Mouse (Mus musculus): ENCODE results near the gene Rbmx. TPM values are rescaled to one million over a fixed set of nuclear protein-coding genes. Genes with fewer than 3 reads are reported as not detected.

The Rbmx gene
- total and polyA plus RNA-seq, 2 experiments from 2014 or later = 54.7 to 67.5 TPM

DNA sequence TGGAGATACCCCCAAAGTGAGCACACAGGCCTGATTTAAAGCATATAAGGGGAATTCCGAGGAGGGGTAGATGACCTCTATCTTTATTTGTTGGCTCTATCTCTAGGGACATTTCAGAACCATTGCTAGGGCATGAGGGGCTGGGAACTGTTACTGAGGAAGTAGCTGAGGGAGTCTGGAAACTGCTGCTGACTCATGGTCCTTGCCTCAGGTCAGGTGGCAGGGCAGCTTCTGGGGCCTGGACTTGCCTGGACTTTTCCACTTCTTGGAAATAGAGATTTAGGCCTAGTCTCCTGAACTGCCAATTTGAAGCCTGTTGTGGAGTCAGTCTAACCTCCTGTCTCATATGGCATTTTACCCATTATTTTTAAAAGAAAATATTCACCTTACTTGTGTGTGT, 8.6 kb upstream of the Rbmx start:
- H3K27me3 ChIP-seq (ENCODE audit: control insufficient read depth, insufficient read depth, low read length) = no peaks in the 10 kb centered on the region
- ATAC-seq (ENCODE audit: insufficient read depth, low read depth) (no peak), DNase-seq (ENCODE audit: low spot score) (no peak)
- no peaks in the 10 kb centered on the region for H3K9me3 ChIP-seq (replicated peaks; ENCODE audit: control insufficient read depth, low read length)
- no peaks in the 10 kb centered on the region for H3K36me3 ChIP-seq (replicated peaks; ENCODE audit: control insufficient read depth, insufficient read depth, low read length)
- H3K27ac ChIP-seq (ENCODE audit: low read depth) = no peak overlapping the region
- H3K4me2 ChIP-seq (ENCODE audit: low read depth, low read length) = no peak overlapping the region
- H3K4me3 ChIP-seq (ENCODE audit: low read depth, low read length) = no peak overlapping the region
- 52% methylated on average over 1 of the region's 1 CpGs for WGBS
- H3K9ac ChIP-seq (replicated peaks; ENCODE audit: low read depth, low read length) = no peak overlapping the region
- no peaks in the 10 kb centered on the region for H3K4me1 ChIP-seq (ENCODE audit: control insufficient read depth, insufficient read depth)
- TF ChIP-seq CTCF (IDR thresholded peaks at IDR 0.05; ENCODE audit: low read depth) (no peak), EP300 (IDR thresholded peaks at IDR 0.05; ENCODE audit: low read depth) (no peak)

DNA sequence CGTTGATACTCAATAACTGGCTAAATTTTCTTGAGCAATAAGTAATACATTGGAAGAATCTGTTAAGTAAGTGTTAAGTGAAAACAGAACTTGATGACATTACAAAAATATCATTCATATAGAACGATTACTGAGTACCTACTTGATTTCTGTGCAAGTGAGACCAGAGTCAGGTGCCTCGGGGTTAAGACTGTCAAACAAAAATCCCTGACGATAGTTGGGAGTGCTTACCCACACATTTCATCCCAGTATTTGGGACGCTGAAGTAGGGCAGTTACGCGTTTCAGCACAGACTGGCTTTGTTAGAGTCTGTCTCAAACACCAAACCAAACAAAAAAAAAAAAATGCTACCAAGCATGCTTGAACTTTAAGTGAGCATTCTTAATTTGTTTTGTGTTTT, 576 bp upstream of the Rbmx start:
- Histone ChIP-seq H3K27ac (ENCODE audit: low read depth) (peak overlapping the region; percentile 69), H3K4me2 (ENCODE audit: low read depth, low read length) (peak overlapping the region; percentile 52), H3K9me3 (replicated peaks; ENCODE audit: control insufficient read depth, low read length) (no peaks in the 10 kb centered on the region), H3K36me3 (replicated peaks; ENCODE audit: control insufficient read depth, insufficient read depth, low read length) (peaks cover 16% of the 10 kb centered on the region), H3K27me3 (ENCODE audit: control insufficient read depth, insufficient read depth, low read length) (no peaks in the 10 kb centered on the region), H3K4me3 (ENCODE audit: low read depth, low read length) (peak overlapping the region; percentile 71), H3K9ac (replicated peaks; ENCODE audit: low read depth, low read length) (peak overlapping the region; percentile 32), H3K4me1 (ENCODE audit: control insufficient read depth, insufficient read depth) (no peaks in the 10 kb centered on the region)
- 23% methylated on average over 7 of the region's 7 CpGs for WGBS
- DNase-seq (ENCODE audit: low spot score) (no peak), ATAC-seq (ENCODE audit: insufficient read depth, low read depth) (no peak)
- no peak for TF ChIP-seq CTCF (IDR thresholded peaks at IDR 0.05; ENCODE audit: low read depth)
- no peak for TF ChIP-seq EP300 (IDR thresholded peaks at IDR 0.05; ENCODE audit: low read depth)

DNA sequence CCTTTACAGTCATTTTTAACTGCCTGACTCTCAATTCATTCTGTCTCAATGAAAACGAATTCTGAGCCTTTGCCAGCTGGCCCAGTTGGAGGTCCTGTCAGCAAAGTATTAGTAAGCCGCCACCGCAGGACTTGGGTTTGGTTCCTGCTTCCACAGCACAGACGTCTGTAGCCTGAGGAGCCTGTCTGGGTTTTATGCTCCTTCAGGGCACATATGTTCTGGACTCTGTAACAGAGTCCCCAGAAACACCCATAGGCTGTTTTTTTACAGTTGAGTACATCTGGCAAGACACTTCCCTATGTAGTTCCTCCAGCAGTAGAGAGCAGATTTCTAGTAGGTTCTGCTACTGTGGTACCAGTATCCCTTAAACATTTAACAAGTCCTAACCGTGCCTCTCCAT, 11.9 kb downstream of the Rbmx start:
- Histone ChIP-seq H3K27ac (ENCODE audit: low read depth) (no peak overlapping the region), H3K4me3 (ENCODE audit: low read depth, low read length) (no peak overlapping the region), H3K27me3 (ENCODE audit: control insufficient read depth, insufficient read depth, low read length) (no peaks in the 10 kb centered on the region), H3K9ac (replicated peaks; ENCODE audit: low read depth, low read length) (no peak overlapping the region), H3K4me1 (ENCODE audit: control insufficient read depth, insufficient read depth) (no peaks in the 10 kb centered on the region), H3K9me3 (replicated peaks; ENCODE audit: control insufficient read depth, low read length) (no peaks in the 10 kb centered on the region), H3K36me3 (replicated peaks; ENCODE audit: control insufficient read depth, insufficient read depth, low read length) (peaks cover 51% of the 10 kb centered on the region), H3K4me2 (ENCODE audit: low read depth, low read length) (no peak overlapping the region)
- TF ChIP-seq EP300 (IDR thresholded peaks at IDR 0.05; ENCODE audit: low read depth) (no peak), CTCF (IDR thresholded peaks at IDR 0.05; ENCODE audit: low read depth) (no peak)
- WGBS = 68% methylated on average over 5 of the region's 5 CpGs
- DNase-seq (ENCODE audit: low spot score) = no peak
- no peak for ATAC-seq (ENCODE audit: insufficient read depth, low read depth)

DNA sequence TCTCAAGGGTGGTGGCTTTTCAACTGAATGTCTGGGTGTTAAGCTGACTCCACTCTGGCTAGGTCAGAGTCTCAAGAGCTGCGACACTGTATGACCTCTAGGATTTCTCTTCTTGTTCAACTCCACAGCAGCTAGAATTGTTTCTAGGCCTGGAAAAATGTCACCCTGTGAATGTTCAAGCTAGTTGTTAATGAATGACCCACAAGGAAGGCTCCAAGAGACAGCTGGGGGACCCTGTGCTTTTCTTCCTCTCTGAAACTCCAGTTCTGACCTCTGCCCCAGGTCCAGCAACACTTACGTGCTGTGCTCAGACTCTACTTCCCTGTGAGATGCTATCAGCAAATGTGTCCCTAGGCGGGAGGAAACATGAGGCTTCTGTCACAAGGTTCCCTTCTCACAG, 14.3 kb downstream of the Rbmx start:
- TF ChIP-seq CTCF (IDR thresholded peaks at IDR 0.05; ENCODE audit: low read depth) = no peak
- Histone ChIP-seq H3K27me3 (ENCODE audit: control insufficient read depth, insufficient read depth, low read length) (no peaks in the 10 kb centered on the region), H3K36me3 (replicated peaks; ENCODE audit: control insufficient read depth, insufficient read depth, low read length) (peaks cover 31% of the 10 kb centered on the region)

DNA sequence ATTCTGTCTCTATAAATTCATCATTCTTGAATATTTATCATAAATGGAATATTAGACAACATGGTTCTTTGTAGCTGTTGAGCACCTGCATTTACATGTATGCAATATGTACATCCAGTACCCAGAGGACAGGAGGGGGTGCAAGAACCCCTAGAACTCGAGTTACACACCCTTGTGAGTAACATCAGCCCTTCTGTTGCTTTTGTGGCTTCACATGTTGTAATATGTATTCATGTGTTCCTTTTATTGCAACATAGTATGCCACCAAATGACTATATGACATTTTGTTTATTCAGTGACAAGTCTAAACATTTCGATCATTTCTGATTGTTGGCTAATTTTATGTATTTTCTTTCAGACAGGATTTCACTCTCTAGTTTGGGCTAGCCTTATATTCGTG, 15.7 kb downstream of the Rbmx start:
- Histone ChIP-seq H3K9ac (replicated peaks; ENCODE audit: low read depth, low read length) (no peak overlapping the region), H3K4me1 (ENCODE audit: control insufficient read depth, insufficient read depth) (no peaks in the 10 kb centered on the region), H3K27me3 (ENCODE audit: control insufficient read depth, insufficient read depth, low read length) (no peaks in the 10 kb centered on the region), H3K4me3 (ENCODE audit: low read depth, low read length) (no peak overlapping the region), H3K36me3 (replicated peaks; ENCODE audit: control insufficient read depth, insufficient read depth, low read length) (peaks cover 30% of the 10 kb centered on the region), H3K27ac (ENCODE audit: low read depth) (no peak overlapping the region), H3K4me2 (ENCODE audit: low read depth, low read length) (no peak overlapping the region), H3K9me3 (replicated peaks; ENCODE audit: control insufficient read depth, low read length) (no peaks in the 10 kb centered on the region)
- ATAC-seq (ENCODE audit: insufficient read depth, low read depth) (no peak), DNase-seq (ENCODE audit: low spot score) (no peak)
- TF ChIP-seq CTCF (IDR thresholded peaks at IDR 0.05; ENCODE audit: low read depth) = no peak
- no peak for TF ChIP-seq EP300 (IDR thresholded peaks at IDR 0.05; ENCODE audit: low read depth)
- 77% methylated on average over 3 of the region's 3 CpGs for WGBS

More for the DNA sequence above, 14.3 kb downstream of the Rbmx start:
- H3K9ac ChIP-seq (replicated peaks; ENCODE audit: low read depth, low read length) = no peak overlapping the region
- no peak for ATAC-seq (ENCODE audit: insufficient read depth, low read depth)
- no peak overlapping the region for H3K4me3 ChIP-seq (ENCODE audit: low read depth, low read length)
- WGBS = 61% methylated on average over 3 of the region's 3 CpGs
- no peak overlapping the region for H3K27ac ChIP-seq (ENCODE audit: low read depth)
- H3K9me3 ChIP-seq (replicated peaks; ENCODE audit: control insufficient read depth, low read length) = no peaks in the 10 kb centered on the region
- no peak for DNase-seq (ENCODE audit: low spot score)
- no peak overlapping the region for H3K4me2 ChIP-seq (ENCODE audit: low read depth, low read length)
- no peaks in the 10 kb centered on the region for H3K4me1 ChIP-seq (ENCODE audit: control insufficient read depth, insufficient read depth)

DNA sequence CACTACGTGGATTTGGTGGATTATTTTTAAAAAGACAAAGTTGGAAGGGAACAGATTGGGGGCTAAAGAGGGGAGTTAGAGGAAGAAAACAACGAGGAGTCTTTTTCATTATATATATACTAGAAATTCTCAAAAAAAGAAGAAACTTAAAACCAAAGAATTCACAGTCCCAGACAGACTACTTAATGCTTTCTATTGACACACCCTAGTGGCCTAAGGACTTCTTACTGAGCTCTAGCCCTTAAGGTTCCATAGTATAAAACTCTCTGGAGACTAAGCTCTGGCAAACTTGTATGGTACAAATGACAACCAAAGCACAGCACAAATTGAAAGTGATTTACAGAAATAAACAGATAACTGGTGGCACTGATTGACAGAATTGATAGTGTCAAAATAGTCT, 18.8 kb downstream of the Rbmx start:
- no peak for ATAC-seq (ENCODE audit: insufficient read depth, low read depth)
- Histone ChIP-seq H3K27ac (ENCODE audit: low read depth) (no peak overlapping the region), H3K36me3 (replicated peaks; ENCODE audit: control insufficient read depth, insufficient read depth, low read length) (peaks cover 18% of the 10 kb centered on the region), H3K4me3 (ENCODE audit: low read depth, low read length) (no peak overlapping the region), H3K9ac (replicated peaks; ENCODE audit: low read depth, low read length) (no peak overlapping the region), H3K4me1 (ENCODE audit: control insufficient read depth, insufficient read depth) (no peaks in the 10 kb centered on the region), H3K4me2 (ENCODE audit: low read depth, low read length) (no peak overlapping the region), H3K27me3 (ENCODE audit: control insufficient read depth, insufficient read depth, low read length) (no peaks in the 10 kb centered on the region), H3K9me3 (replicated peaks; ENCODE audit: control insufficient read depth, low read length) (no peaks in the 10 kb centered on the region)
- 56% methylated on average over 2 of the region's 2 CpGs for WGBS
- no peak for TF ChIP-seq CTCF (IDR thresholded peaks at IDR 0.05; ENCODE audit: low read depth)
- no peak for TF ChIP-seq EP300 (IDR thresholded peaks at IDR 0.05; ENCODE audit: low read depth)
- DNase-seq (ENCODE audit: low spot score) = no peak
